Mouse (Mus musculus): ENCODE data around the gene Olfr951.

Olfr951 gene

GRCm38 (mm10) chr9:39387110-39387509 lies at the start of gene Olfr951:
TSS of gene Olfr951 (plus strand) at chr9:39387410.
- in situ Hi-C loops (cut with MboI; ENCODE audit: low pct_unique_long_range_greater_than_20kb in 1 of 2, low sequenced_read_pairs in 2 of 2, unreplicated experiment in 1 of 2): no loop called here

GRCm38 (mm10) chr9:39427048-39427447 lies 39.8 kb downstream of the Olfr951 start, which contains the start of gene Olfr952:
TSS of gene Olfr952 (minus strand) at chr9:39427148.
- in situ Hi-C loops (cut with MboI; ENCODE audit: low pct_unique_long_range_greater_than_20kb in 1 of 2, low sequenced_read_pairs in 2 of 2, unreplicated experiment in 1 of 2): no loop called here

All from mouse embryonic stem cell (cell line).